Mouse (Mus musculus): Measurements from ENCODE around the gene Ddx42. TPM values are rescaled to one million over a fixed set of nuclear protein-coding genes. Genes with fewer than 3 reads are reported as not detected.
A peak's percentile ranks its signal among the peaks of the same experiment; 100 is the strongest.

The Ddx42 gene
- polyA plus RNA-seq, 1 experiment, result 5.2 TPM

DNA sequence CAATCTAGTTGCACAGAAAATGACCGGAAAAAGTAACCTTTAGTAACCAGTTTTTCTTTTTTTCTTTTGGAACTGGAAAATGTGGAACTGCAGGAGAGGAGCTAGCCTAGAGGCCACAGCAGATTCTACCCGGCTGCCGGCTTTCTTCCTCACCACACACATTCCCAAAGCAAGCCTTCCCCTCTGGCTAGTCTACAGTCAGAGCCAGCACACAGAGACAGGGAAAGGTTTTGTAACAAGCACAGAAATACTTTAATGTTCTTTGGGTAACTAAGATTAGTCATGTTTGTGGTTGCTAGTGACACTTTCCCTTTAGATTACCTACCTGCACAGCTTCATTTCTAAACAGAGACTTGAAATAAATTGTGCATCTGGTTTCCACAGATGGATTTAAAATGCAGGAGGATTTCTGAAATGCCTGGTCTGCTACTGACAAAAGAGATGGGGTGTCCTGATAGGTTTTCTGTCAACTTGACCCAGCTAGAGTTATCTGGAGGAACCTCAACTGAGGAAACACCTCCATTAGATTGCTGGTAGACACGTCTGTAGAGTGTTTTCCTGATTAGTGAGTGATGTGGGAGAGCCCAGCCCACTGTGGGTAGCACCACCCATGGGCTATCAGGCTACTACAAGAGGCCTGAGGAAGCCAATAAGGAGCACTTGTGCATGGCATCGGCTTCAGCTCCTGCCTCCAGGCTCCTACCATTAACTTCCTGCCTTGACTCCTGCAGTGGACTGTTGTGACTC is 38.5 kb upstream of the Ddx42 start:
- TF ChIP-seq POLR2A (IDR thresholded peaks at IDR 0.05; ENCODE audit: low read depth, low read length) (no peak), CTCF (IDR thresholded peaks at IDR 0.05; ENCODE audit: extremely low read depth, insufficient read length, insufficient replicate concordance, low read depth, low read length) (no peak)
- H3K4me3 ChIP-seq (ENCODE audit: low read depth, low read length), result no peak overlapping the region
- no peak overlapping the region for H3K27ac ChIP-seq (ENCODE audit: insufficient read depth, low read depth, low read length)
- H3K4me1 ChIP-seq (ENCODE audit: control insufficient read depth, insufficient read depth, insufficient read length, low read length), result peaks cover 2% of the 10 kb centered on the region; the same call in 1 of the 2 replicates
- no peaks in the 10 kb centered on the region for H3K36me3 ChIP-seq (ENCODE audit: control insufficient read depth, insufficient read depth, low read length)
- no peaks in the 10 kb centered on the region for H3K27me3 ChIP-seq (ENCODE audit: control insufficient read depth, insufficient read depth, low read length)
- WGBS, result 67% methylated on average over 5 of the region's 5 CpGs

DNA sequence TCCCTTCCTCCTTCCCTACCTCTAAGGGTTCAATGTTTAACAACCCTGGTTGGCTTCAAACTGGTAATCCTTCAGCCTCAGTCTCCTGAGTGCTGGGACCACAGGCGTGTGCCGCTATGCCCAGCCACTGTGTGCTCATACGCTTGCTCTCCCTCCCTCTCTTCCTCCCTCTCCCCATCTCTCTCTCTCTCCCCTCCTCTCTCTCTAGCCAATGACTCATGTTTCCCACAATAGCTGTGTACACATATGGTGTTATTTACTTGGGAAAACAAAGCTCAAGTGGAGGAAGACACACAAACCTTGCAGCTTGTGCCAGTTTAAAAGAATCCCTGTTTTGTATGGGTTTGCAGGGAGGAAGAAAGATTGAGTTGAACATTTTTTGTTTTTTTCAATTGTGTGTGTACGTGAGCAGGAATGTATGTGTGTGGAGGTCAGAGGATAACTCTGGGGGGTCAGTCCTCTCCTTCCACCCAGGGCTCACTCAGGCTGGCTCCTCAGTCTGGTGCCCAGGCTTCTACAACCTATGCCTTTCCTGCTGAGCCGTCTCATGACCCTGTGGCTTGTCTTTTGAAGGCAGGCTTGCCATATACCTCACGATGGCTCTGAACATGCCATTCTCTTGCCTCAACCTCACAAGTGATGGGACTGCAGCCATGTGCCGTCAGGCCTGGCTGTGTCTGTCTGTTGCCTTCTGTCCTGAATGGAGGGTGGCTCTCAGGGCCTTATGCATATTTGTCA is 36.8 kb upstream of the Ddx42 start:
- 77% methylated on average over 7 of the region's 7 CpGs for WGBS
- H3K27ac ChIP-seq (ENCODE audit: insufficient read depth, low read depth, low read length), result peak overlapping the region; percentile 67; the same call in 1 of the 2 replicates
- no peaks in the 10 kb centered on the region for H3K27me3 ChIP-seq (ENCODE audit: control insufficient read depth, insufficient read depth, low read length)
- H3K36me3 ChIP-seq (ENCODE audit: control insufficient read depth, insufficient read depth, low read length), result no peaks in the 10 kb centered on the region
- H3K4me3 ChIP-seq (ENCODE audit: low read depth, low read length), result no peak overlapping the region
- peaks cover 2% of the 10 kb centered on the region; the same call in 1 of the 2 replicates for H3K4me1 ChIP-seq (ENCODE audit: control insufficient read depth, insufficient read depth, insufficient read length, low read length)
- no peak for TF ChIP-seq POLR2A (IDR thresholded peaks at IDR 0.05; ENCODE audit: low read depth, low read length)
- no peak for TF ChIP-seq CTCF (IDR thresholded peaks at IDR 0.05; ENCODE audit: extremely low read depth, insufficient read length, insufficient replicate concordance, low read depth, low read length)

DNA sequence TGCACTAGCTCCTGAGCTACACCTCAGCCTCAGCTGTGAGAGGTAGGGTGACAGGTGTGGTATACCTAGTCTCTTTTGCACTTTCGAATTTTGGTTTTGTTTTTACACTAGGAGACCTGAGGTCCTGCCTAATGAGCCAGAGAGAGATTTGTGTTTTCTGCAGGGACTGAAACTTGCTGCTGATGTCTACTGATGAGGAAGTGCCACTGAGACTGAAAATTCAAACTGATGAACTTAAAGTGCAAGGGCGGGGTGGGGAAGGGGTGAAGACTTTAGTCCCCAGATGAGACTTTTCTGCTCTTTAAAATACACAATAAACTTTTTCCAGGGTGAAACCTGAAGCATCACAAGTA is 36.3 kb upstream of the Ddx42 start:
- 80% methylated on average over 2 of the region's 2 CpGs for WGBS
- no peak overlapping the region for H3K4me3 ChIP-seq (ENCODE audit: low read depth, low read length)
- H3K27me3 ChIP-seq (ENCODE audit: control insufficient read depth, insufficient read depth, low read length), result no peaks in the 10 kb centered on the region
- H3K36me3 ChIP-seq (ENCODE audit: control insufficient read depth, insufficient read depth, low read length), result no peaks in the 10 kb centered on the region
- H3K4me1 ChIP-seq (ENCODE audit: control insufficient read depth, insufficient read depth, insufficient read length, low read length), result peaks cover 2% of the 10 kb centered on the region; the same call in 1 of the 2 replicates
- TF ChIP-seq POLR2A (IDR thresholded peaks at IDR 0.05; ENCODE audit: low read depth, low read length), result no peak
- TF ChIP-seq CTCF (IDR thresholded peaks at IDR 0.05; ENCODE audit: extremely low read depth, insufficient read length, insufficient replicate concordance, low read depth, low read length), result no peak
- H3K27ac ChIP-seq (ENCODE audit: insufficient read depth, low read depth, low read length), result peak overlapping the region; percentile 67; the same call in 1 of the 2 replicates

DNA sequence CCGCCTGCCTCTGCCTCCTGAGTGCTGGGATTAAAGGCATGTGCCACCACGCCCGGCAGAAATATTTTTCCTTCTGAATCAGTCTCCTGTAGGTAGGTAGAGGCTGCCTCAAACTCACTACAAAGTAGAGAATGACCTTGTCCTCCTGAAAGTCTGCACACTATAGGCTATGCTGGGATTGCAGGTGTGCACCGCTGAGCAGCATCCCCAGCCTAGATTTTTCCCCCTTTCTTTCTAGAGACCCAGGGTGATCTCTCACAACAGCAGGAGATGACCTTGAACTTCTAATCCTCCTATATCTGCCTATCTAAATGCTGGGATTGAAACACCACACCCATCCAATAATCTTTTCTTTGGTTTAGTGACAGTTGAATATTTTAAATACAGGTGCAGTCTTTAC is 29.4 kb upstream of the Ddx42 start:
- Histone ChIP-seq H3K4me1 (ENCODE audit: control insufficient read depth, insufficient read depth, insufficient read length, low read length) (no peaks in the 10 kb centered on the region), H3K4me3 (ENCODE audit: low read depth, low read length) (no peak overlapping the region), H3K36me3 (ENCODE audit: control insufficient read depth, insufficient read depth, low read length) (peaks cover 1% of the 10 kb centered on the region; the same call in 1 of the 2 replicates), H3K27ac (ENCODE audit: insufficient read depth, low read depth, low read length) (no peak overlapping the region), H3K27me3 (ENCODE audit: control insufficient read depth, insufficient read depth, low read length) (no peaks in the 10 kb centered on the region)
- TF ChIP-seq POLR2A (IDR thresholded peaks at IDR 0.05; ENCODE audit: low read depth, low read length) (no peak), CTCF (IDR thresholded peaks at IDR 0.05; ENCODE audit: extremely low read depth, insufficient read length, insufficient replicate concordance, low read depth, low read length) (no peak)
- WGBS, result 97% methylated on average over 4 of the region's 4 CpGs

DNA sequence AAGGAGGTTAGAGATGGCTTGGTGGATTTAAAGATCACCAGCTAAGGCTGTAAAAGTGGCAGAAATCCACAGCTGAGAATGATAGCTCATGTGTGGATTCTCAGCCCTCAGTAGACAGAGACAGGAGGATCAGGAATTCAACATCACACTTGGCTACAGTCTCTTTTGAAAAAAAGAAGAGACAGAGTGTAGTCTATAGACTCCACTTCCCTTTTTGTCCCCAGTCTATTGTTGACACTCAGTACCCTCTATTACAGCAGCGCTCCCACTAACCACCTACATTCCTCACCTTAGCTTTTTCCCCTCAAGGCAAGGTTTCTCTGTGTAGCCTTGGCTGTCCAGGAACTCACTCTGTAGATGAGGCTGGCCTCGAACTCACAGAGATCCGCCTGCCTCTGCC is 25.0 kb upstream of the Ddx42 start:
- Histone ChIP-seq H3K27ac (ENCODE audit: insufficient read depth, low read depth, low read length) (no peak overlapping the region), H3K4me3 (ENCODE audit: low read depth, low read length) (no peak overlapping the region), H3K4me1 (ENCODE audit: control insufficient read depth, insufficient read depth, insufficient read length, low read length) (no peaks in the 10 kb centered on the region), H3K36me3 (ENCODE audit: control insufficient read depth, insufficient read depth, low read length) (no peaks in the 10 kb centered on the region), H3K27me3 (ENCODE audit: control insufficient read depth, insufficient read depth, low read length) (no peaks in the 10 kb centered on the region)
- TF ChIP-seq POLR2A (IDR thresholded peaks at IDR 0.05; ENCODE audit: low read depth, low read length) (no peak), CTCF (IDR thresholded peaks at IDR 0.05; ENCODE audit: extremely low read depth, insufficient read length, insufficient replicate concordance, low read depth, low read length) (no peak)
- 91% methylated on average over 3 of the region's 3 CpGs for WGBS

DNA sequence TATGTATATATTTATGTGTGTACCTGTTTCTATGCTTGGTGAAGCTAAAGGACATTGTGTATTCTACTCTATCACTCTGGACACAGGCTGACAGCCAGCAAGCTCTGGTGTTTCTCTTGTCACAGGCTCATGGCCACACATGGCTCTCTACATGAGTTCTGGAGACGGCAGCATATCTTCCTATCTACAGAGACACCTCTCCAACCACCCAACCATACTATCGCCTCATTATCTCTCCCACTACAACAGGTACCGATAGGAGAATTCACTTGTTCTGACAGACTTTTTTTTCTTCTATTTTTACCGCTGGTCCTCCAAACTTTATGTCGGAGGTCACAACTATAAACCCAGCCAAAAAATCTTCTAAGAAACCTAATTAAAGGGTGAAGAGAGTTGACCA is 24.5 kb upstream of the Ddx42 start:
- Histone ChIP-seq H3K4me3 (ENCODE audit: low read depth, low read length) (no peak overlapping the region), H3K27me3 (ENCODE audit: control insufficient read depth, insufficient read depth, low read length) (no peaks in the 10 kb centered on the region), H3K27ac (ENCODE audit: insufficient read depth, low read depth, low read length) (no peak overlapping the region), H3K36me3 (ENCODE audit: control insufficient read depth, insufficient read depth, low read length) (no peaks in the 10 kb centered on the region), H3K4me1 (ENCODE audit: control insufficient read depth, insufficient read depth, insufficient read length, low read length) (no peaks in the 10 kb centered on the region)
- TF ChIP-seq POLR2A (IDR thresholded peaks at IDR 0.05; ENCODE audit: low read depth, low read length), result no peak
- TF ChIP-seq CTCF (IDR thresholded peaks at IDR 0.05; ENCODE audit: extremely low read depth, insufficient read length, insufficient replicate concordance, low read depth, low read length), result no peak
- WGBS, result 66% methylated on average over 5 of the region's 5 CpGs
